Mouse (Mus musculus) E14TG2a.4 (cell line): ENCODE data around the gene Cyp2s1.

Experiments
- CTCF ChIP-seq: conservative IDR thresholded peaks from 2 replicates; pipeline ENCODE4 v1.5.1; 2014; ENCODE audit warnings: low read length
- NANOG ChIP-seq: IDR thresholded peaks from 2 replicates; pipeline ENCODE4 v1.6.1; 2014; ENCODE audit warnings: borderline replicate concordance, low read length, mixed read lengths

- TF ChIP-seq CTCF (no peak), NANOG (no peak)
Observed at GRCm38 (mm10) chr7:25815571-25815970, 1.1 kb downstream of the Cyp2s1 start.
